Mouse (Mus musculus) left cerebral cortex, adult 11 months (tissue): ENCODE data around the gene Arpc1b.
"Not testable (repeated sequence)": the region's sequence is repeated elsewhere in the genome, so short reads cannot be mapped to it uniquely, and the experiment has no call there.

Source experiments
- DNase-seq: peaks from one replicate; pipeline ENCODE4 v3.0.0; 2022; ENCODE audit warnings: low spot score

Gene Arpc1b

DNA sequence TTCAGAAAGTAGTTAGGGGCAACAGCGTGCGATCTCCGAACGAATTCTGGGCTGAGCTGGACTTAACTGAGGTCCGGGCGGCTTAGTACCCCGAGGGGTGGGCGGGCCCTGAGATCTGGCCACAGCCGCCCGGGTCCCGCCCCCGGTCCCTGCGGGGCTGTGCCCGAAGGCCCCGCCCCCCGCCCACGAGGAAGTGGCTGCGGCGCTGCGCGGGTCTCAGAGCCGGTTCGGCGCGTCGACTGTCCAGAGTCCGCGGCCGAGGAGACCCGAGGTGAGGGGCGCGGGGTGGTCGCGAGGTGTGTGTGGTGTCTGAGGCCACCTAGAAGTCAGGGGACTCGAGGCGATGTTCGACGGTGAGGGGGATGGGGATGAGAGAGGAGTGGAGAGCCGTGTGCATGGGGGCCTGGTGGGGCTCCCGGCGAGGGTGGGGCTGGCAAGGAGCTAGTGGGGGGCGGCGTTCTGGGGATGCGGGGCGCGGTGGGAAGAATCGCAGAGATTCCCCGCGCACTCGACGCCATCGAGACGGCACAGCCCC is at the start of gene Arpc1b:
Gene Arpc1b (plus strand): TSS at position 145 of the 535 bp plus-strand sequence.
- no peak for DNase-seq

DNA sequence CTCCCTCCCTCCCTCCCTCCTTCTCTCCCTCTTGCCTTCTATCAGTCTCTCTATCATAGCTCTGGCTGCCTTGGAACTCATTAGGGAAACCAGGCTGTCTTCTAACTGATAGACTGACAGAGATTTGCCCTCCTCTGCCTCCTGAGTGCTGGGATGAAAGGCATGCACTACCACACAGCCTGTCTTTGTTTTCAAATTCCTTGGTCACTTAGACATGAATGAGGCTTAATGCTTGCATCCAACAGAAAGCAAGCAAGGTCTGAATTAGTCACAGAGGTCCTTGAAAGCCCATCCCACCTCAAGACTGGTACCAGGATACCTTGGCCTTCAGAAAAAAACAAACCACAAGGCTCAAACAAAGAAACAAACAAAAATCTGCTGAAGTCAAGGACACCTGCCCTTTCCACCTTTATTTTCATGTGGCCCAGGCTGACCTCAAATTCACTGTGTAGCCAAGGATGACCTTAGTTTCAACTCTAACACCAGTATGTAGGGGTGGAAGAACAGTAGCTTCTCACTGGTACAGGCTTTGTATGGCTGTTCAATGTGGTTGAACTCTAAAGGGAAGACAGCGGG is 49.2 kb upstream of the Arpc1b start:
- DNase-seq = no peak

DNA sequence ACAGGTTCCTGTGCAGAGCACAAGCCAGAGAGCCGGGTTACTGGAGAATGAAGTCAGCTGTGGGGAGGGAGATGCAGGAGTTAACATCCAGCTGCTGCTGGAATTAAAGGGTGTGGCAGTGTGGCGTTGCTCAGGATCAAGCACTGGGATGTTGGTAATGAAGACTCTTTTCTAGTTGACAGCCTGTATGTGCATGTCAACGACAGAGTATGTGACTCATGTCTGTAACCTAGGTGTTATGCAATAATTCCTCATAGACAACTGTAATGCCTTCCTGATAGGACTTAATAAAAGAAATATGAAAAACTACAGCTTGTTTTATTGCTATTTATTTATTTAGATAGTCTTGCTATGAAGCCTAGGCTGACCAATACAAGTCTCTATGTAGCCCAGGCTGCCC is 45.2 kb upstream of the Arpc1b start:
- no peak for DNase-seq

DNA sequence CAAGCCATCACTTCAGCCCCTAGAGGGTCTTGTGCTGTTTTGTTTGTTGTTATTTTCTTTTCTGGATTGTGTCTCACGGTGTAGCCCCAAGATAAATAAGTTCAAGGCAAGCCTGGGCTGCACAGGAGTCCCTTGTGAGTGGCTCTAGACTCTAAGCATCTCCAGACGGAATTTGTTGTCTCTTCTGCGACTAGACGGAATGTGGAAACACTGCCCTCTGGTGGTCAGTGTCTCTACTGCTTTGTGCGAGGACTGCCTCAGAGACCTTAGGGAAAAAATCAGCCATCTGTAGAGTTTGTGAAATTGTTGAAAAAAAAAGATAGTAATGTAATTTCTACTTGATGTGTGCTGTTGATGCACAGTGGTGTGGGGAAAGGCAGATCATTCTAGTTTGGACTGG is 44.3 kb upstream of the Arpc1b start:
- no peak for DNase-seq

DNA sequence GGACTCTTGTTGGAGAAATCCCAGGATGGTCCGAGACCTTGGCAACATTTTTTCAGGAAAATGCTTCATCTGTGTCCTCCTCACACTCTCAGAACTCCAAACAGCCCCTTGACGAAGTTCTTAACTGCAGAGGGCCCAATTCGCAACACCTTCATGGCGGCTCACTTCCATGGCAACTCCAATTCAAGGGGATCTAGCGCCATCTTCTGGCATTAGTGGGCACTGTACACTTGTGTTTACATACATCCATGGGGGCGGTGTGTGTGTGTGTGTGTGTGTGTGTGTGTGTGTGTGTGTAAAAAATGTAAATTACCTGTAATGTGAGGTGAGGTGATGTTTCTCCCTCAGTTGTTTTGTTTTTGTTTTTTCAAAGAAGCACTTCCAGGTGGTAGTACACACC is 42.7 kb upstream of the Arpc1b start:
- no peak for DNase-seq

DNA sequence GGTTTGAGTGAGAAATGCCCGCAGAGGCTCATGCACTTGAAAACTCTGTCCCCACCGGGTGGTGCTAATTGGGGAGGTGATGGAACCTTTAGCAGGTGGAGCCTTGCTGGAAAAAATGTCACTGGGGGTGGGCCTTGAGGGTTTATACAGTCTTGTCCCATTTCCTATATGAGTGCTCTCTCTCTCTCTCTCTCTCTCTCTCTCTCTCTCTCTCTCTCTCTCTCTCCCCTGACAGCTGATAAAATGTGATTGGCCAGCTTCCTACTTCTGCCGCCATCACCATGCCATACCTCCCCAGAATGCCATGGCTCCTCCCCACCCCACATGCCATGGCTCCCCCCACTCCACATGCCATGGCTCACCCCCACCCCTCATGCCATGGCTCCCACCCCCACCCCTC is 38.9 kb upstream of the Arpc1b start:
- DNase-seq = no peak

DNA sequence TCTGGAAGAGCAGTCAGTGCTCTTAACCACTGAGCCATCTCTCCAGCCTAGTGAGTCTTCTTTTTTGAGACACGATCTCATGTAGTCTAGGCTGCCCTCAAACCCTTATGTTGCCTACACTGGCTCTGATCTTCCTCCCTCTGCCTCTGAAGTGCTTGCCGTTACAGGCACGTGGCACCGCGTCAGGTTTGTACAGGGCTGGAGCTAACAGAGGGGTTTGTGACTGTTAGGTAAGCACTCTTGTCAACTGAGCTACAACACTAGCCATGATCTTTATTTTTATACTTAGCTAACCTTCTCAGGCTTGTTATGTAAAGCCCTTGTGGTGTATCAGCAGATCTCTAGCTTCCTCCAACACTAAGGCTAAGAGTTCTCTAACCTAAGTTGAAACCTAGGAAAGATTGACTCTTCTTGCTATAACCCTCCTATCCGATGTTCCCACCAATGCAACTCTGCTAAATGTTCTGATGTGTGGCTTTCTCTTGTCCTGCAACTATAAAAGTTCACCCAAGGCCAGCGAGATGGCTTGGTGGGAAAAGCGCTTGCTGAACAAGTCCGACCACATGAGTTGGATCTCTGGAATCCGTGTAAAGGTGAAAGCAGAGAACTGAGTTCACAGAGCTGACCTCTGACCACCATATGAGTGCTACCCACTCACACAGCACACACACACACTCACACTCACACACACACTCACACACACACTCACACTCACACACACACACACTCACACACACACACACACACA is 32.0 kb upstream of the Arpc1b start:
- DNase-seq = no peak

DNA sequence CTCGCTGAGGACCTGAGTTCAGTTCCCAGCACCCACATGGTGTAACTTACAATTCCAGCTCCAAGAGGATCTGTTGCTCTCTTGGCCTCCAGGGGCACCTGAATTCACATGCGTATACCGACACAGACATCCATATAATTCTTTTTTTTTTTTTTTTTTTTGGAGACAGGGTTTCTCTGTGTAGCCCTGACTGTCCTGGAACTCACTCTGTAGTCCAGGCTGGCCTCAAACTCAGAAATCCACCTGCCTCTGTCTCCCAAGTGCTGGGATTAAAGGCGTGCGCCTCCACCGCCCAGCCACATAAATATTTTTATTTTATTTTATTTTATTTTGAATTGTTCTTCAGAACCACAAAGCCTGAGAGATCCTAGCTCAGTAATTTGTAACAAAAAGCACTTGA is 30.8 kb upstream of the Arpc1b start:
- DNase-seq = not testable (repeated sequence)

DNA sequence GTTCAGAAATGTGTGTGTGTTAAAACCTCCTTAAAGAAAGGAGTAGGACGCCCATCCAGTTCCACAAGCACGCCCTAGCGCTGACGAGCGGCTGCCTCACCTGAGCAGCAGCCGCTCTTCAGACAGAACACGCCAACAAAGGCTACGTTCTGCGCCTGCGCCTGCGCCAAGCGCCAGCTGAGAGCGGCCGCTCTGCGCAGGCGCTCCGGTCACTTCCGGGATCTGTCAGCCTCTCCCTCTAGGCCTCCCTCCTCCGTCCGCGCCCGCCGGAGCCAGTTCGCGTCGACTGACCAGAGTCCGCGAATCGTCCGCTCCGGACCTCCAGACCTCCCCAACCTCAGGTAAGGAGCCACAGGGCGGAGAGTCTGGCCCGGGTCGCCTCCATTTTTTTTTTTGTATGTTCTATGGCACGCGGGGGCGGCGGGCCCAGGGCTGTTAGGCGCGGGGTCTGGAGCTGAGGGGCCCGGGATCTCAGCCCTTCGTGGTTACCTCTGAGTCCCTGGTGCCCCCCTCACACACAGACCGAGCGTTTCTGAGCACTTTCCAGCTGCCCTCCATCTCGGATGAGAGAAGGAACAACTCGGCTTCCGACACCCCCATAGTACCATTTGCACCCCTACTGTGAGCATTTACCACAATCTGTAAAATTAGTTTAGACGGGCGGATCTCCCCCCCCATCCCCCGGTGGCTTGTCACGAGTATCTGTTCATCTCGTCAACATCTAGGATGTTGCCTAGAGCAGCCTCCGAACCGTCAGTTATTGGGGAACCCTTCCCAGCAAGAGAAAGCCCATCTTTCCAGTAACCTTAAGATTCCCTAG is 30.2 kb upstream of the Arpc1b start, which contains the start of the genes Arpc1a and Kpna7:
Gene Arpc1a (plus strand): TSS at position 199 of the 820 bp plus-strand sequence.
Gene Kpna7 (minus strand): TSS at position 399 of the 820 bp plus-strand sequence.
- DNase-seq = peak; percentile 76

DNA sequence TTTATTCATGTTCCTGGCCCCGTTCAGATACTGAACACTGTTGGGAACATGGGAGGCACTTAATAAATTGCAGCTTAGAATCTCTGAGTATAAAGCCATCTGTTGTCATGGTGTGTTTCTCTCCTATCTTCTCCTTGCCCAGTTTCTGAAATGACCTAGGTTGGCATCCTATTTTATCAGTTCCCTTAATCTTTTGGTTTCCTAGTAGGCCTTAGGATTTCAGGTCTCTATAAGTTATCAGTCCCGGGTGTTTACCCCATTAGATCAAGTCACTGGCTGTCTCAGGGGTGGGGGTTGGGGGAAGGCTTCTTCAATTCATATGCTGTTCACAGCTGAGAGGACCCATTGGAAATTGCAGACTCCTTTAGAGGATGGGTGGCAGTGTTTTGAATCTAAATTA is 29.2 kb upstream of the Arpc1b start:
- DNase-seq = no peak

DNA sequence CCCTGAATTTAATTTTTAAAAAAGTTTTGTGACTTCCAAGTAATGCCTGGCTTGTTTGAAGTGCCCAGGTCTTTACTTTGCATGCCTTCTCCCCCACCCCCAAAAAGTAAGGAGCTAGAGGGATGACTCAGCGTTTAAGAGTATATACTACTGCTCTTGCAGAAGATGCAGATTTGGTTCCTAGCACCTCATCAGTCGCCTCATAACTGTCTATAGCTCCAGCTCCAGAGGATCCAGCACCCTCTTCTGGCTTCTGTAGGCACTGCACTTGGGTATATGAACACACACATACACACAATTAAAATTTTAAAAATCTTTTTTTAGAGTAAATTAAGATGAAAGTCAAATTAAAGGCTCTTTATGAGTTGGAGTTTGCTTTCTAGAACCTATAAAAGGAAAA is 25.8 kb upstream of the Arpc1b start:
- DNase-seq = no peak

DNA sequence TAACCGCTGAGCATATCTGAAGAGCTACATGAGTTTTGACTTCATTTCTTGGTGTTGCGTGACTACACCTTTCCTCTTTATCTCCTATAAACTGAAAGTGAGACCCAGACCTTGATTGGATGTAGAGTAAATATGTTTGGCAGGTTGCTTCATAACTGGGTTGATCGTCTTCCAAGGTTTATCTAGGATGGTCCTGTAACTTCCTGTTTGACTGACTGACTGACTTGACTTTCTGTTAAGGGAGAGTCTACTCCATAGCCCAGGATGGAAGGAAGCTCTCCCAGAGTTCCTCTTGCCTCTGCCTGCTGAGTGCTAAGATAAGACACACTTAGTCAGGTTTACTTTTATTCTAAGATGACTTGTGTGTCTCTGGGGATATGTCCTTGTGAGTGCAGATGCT is 24.1 kb upstream of the Arpc1b start:
- DNase-seq = no peak

DNA sequence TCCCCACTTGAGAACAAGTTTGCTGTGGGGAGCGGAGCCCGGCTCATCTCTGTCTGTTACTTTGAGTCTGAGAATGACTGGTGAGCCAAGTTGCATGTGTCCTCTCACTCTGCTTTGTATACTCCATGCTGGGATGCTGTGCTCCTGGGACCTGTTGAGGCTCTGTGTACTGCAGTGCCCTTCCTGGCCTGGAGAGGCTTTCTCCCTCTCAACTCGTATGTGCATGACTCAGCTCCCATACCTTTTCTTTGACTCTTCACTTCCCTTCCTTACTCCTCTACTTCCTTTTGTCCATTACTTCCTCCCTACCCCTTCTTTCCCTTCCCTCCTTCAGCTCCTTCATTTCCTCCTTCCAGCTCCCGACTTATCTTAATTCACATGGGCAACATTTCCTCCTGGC is 17.8 kb upstream of the Arpc1b start:
- DNase-seq = no peak

DNA sequence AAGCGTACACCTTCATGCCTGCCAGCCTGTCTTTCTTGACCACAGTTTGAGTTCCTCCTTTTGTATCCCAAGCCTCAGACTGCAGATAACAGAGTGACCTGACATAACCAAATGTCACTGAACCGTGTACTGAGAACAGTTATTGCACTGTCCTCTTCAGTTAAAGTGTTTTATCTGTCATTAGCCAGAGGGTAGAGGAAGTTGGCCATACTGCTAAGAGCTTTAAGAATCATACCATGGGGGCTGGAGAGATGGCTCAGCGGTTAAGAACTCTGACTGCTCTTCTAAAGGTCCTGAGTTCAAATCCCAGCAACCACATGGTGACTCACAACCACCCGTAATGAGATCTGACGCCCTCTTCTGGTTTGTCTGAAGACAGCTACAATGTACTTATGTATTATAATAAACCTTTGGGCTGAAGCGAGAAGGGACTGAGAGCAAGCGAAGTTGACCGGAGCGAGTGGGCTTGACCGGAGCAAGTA is 15.6 kb upstream of the Arpc1b start:
- DNase-seq = no peak

DNA sequence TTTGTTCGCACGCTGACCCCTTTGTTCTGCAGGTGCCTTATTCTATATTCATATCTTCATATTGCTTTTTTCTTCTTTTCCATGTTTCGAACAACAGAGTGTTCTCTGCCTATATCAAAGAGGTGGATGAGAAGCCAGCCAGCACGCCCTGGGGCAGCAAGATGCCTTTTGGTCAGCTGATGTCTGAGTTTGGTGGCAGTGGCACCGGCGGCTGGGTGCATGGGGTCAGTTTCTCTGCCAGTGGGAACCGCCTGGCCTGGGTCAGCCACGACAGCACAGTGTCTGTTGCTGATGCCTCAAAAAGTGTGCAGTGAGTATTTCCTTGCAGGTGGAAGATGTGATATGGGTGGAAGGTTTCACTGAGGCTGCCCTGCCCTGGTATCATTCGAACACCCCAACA is 13.1 kb upstream of the Arpc1b start:
- no peak for DNase-seq

DNA sequence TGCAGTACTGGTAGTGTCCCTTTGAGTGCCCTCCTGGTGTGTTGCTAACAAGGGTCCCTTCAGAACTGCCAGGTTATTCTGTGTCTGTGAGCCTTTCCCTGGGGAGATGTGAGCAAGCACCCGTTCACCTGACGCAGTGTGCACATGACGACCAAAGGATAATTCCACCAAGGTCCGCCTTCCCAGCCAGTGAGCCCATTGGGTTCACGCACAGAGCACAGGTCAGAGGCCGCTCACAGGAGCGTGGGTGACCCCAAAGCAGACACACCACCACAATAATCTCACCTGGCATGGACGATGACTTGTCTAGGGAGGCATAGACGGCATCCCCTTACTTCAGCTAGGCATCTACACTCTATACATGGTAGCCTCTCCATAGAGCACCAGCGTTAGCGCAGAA is 12.6 kb upstream of the Arpc1b start:
- DNase-seq = not testable (repeated sequence)

DNA sequence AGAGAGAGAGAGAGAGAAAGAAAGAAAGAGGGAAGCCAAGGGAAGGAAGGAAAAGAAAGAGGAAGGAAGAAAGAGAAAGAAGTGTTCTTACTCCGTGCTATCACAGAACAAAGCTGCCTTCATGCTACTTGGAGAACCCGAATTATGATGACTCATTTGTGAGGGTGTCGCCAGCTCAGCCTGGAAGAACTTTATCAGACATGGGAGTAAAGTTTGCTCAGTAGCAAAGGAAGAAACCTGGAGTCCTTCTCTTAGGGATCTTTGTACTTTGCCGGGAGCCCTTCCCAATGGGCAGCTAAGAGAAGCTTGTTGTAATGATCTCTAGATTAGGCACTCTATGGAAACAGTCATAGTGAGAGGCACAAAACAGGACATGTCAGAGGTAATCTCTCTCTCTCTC is 11.3 kb upstream of the Arpc1b start:
- no peak for DNase-seq

DNA sequence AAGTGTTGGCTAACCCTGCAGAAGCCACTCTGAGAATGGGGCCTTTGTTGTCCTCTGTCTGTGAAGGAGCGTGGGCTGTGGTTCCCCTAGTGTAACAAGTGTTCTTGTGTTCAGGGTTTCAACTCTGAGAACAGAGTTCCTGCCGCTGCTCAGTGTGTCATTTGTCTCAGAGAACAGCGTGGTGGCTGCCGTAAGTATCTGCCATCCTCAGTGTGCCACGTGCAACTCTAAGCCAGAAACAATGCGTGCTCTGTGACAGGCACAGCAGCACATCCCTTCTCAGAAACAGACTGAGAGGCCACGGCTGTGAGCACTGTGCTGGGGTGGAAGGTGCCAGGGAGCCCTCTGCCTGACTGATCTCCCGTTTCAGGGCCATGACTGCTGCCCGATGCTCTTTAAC is 9.7 kb upstream of the Arpc1b start:
- peak; percentile 63 for DNase-seq

DNA sequence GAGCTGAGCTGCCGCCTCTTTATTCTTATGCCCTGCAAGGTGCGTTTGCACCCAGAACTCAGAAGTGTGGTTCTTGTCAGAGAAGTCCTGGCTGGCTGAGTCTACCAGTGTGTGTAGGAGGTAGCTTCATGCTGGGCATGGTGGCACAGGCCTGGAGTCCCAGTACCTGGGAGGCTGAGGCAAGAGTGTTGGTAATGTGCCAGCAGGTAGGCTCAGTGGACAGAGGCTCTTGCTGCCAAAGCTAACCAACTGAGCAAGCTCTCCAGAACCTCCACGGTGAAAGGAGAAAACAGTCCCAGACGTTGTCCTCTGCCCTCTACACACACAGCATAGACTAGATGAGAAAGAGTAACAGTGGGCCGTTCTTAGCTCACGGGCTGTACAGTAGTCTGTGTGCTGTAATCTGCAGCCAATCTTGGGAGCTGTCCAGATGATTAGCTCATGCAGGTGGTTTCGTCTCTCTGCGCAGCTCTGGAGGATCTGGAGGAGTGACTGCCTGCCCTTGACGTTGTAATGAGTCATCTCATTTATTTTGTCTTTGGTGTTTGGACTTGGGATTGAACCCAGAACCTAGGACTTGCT is 8.2 kb upstream of the Arpc1b start:
- DNase-seq = no peak

DNA sequence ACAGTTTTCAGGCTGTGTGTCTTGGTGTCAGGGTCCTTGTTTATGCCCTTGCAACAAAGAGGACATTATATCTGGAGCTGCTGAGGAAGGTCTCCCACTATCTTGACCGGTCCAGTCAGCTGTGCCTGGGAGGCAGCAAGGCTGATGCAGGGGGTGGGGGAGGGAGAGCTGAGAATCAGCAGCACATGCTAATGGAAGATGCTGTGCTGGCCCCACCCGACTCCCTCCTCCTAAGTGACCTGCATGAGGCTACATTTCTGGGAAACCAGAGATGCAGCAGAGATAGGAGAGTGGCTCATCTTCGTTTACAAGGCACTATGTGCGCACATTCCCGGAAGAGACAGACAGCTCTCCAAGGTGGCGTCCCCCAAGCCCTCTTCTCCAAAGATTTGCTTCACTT is 3.6 kb upstream of the Arpc1b start:
- no peak for DNase-seq

DNA sequence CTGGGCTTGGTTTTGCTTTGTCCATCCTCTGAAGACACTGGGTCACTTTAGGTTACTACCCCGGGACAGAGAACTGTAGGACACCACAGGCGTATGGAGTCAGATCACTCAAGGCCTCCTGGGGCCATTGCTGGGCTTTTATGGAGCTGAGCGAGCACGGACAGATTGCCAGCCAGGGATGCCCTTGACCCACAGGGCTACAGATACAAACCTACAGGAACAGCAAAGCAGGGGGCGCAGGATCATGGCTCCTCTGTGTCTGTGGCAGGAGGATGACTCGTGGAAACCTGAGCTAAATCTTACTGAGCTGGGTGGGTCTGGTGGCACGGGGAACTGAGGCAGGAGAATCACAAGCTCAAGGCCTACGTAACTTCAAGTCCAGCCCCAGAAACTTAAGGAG is 1.4 kb upstream of the Arpc1b start:
- DNase-seq = no peak

DNA sequence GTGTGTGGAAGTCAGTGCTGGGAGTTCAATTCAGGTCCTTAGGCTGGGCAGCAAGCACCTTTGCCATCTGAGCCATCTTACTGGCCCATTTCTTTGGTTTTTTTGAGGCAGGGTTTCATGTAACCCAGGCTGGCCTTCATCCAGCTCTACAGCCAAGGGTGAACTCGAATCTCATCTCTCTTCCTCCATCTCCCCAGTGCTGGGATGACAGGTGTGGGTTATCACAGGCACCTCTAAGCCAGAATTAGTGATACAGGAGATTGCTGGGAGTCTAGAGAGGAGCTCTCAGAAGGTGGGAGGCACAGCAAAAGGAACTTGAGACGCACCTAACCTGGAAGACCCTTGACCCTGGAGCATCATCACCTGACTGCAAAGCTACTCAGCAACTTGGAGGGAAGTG is 599 bp upstream of the Arpc1b start:
- no peak for DNase-seq
